Mouse (Mus musculus) stomach, embryonic 14.5 days (tissue): ENCODE results near the gene Rpf2. TPM values are rescaled to one million over a fixed set of nuclear protein-coding genes. Genes with fewer than 3 reads are reported as not detected.
A peak's percentile ranks its signal among the peaks of the same experiment; 100 is the strongest.

Experiments used
- ATAC-seq: fragments of 200-750 bp; cut with Nextera tagmentation; 2 replicates; pipeline ENCODE4 v1.8.0; 2017; ENCODE audit warnings: low read depth, moderate TSS enrichment; ENCODE audit not compliant: insufficient number of reproducible peaks, insufficient read depth, low FRiP score
- H3K27ac ChIP-seq: fragments of 300-500 bp; sonication (generic); 2 replicates; pipeline ENCODE4 v1.5.1; 2014; ENCODE audit warnings: mild to moderate bottlenecking, low read length, moderate library complexity, mixed read lengths
- H3K27me3 ChIP-seq: fragments of 300-500 bp; sonication (generic); 2 replicates; pipeline ENCODE4 v1.6.1; 2014; ENCODE audit warnings: low read length, control low read depth, mixed read lengths; ENCODE audit not compliant: control insufficient read depth, insufficient read depth
- H3K36me3 ChIP-seq: fragments of 300-500 bp; sonication (generic); 2 replicates; pipeline ENCODE4 v1.6.1; 2014; ENCODE audit warnings: mild to moderate bottlenecking, control low read depth, low read length, moderate library complexity, mixed read lengths; ENCODE audit not compliant: control insufficient read depth, insufficient read depth
- H3K4me1 ChIP-seq: fragments of 300-500 bp; sonication (generic); 2 replicates; pipeline ENCODE4 v1.6.1; 2014; ENCODE audit warnings: low read length, control low read depth, mixed read lengths; ENCODE audit not compliant: control insufficient read depth, insufficient read depth
- H3K4me2 ChIP-seq: fragments of 300-500 bp; sonication (generic); replicated peaks from 2 replicates; pipeline ENCODE4 v1.6.1; 2014; ENCODE audit warnings: low read depth, low read length, control low read depth
- H3K4me3 ChIP-seq: fragments of 300-500 bp; sonication (generic); 2 replicates; pipeline ENCODE4 v1.5.1; 2014; ENCODE audit warnings: low read depth, low read length, control low read depth
- H3K9ac ChIP-seq: fragments of 300-500 bp; sonication (generic); replicated peaks from 2 replicates; pipeline ENCODE4 v1.6.1; 2014; ENCODE audit warnings: low read depth, mild to moderate bottlenecking, control low read depth, low read length, moderate library complexity, mixed read lengths
- H3K9me3 ChIP-seq: fragments of 300-500 bp; sonication (generic); 2 replicates; pipeline ENCODE4 v1.6.1; 2016; ENCODE audit warnings: low read depth, low read length, control low read depth; ENCODE audit not compliant: control insufficient read depth
- WGBS: fragments of 180-500 bp; shearing (Covaris S2); extraction: QIAGEN DNeasy Blood & Tissue Kit; methylation state at CpG from one replicate; pipeline ENCODE4 v1.1.7; 2014; 5-methylcytosine and 5-hydroxymethylcytosine counted together
- polyA plus RNA-seq: library from polyadenylated mRNA; unstranded; fragments of >200 nt; fragmentation: Nextera tagmentation; extraction: Ambion mirVana; gene quantifications from 2 replicates; pipeline ENCODE4 v1.2.1, GENCODE M21; 2014

Gene Rpf2
- polyA plus RNA-seq: 54.3 and 57.5 TPM in 2 replicates

- WGBS: 1% methylated on average over 54 of the region's 54 CpGs
- Histone ChIP-seq H3K4me3 (peak within 1 kb of the TSS; percentile 68), H3K36me3 (peaks cover 45% of the 10 kb centered on the region), H3K9me3 (no peaks in the 10 kb centered on the region), H3K4me2 (peak within 1 kb of the TSS; percentile 59), H3K4me1 (peaks cover 4% of the 10 kb centered on the region; the same call in 1 of the 2 replicates), H3K9ac (peak within 1 kb of the TSS; percentile 44), H3K27me3 (no peaks in the 10 kb centered on the region), H3K27ac (peak within 1 kb of the TSS; percentile 49; the same call in 1 of the 2 replicates)
- ATAC-seq: peak; percentile 91
These were observed at the start of gene Rpf2 for GRCm38 (mm10) chr10:40246374-40247165. Rpf2 (minus strand) TSS chr10:40247036.

GRCm38 (mm10) chr10:40292640-40293039 lies 45.8 kb upstream of the Rpf2 start:
- ATAC-seq: no peak
- Histone ChIP-seq H3K27me3 (no peaks in the 10 kb centered on the region), H3K4me1 (no peaks in the 10 kb centered on the region), H3K9me3 (no peaks in the 10 kb centered on the region), H3K4me2 (no peak overlapping the region), H3K27ac (no peak overlapping the region), H3K4me3 (no peak overlapping the region), H3K9ac (no peak overlapping the region), H3K36me3 (peaks cover 25% of the 10 kb centered on the region)
- WGBS: 91% methylated on average over 6 of the region's 6 CpGs

GRCm38 (mm10) chr10:40286767-40287166 lies 39.9 kb upstream of the Rpf2 start:
- Histone ChIP-seq H3K36me3 (peaks cover 32% of the 10 kb centered on the region), H3K4me2 (no peak overlapping the region), H3K9me3 (no peaks in the 10 kb centered on the region), H3K27ac (no peak overlapping the region), H3K27me3 (no peaks in the 10 kb centered on the region), H3K4me1 (no peaks in the 10 kb centered on the region), H3K4me3 (no peak overlapping the region), H3K9ac (no peak overlapping the region)
- no peak for ATAC-seq
- 85% methylated on average over 1 of the region's 1 CpGs for WGBS

GRCm38 (mm10) chr10:40285571-40285970 lies 38.7 kb upstream of the Rpf2 start:
- H3K27me3 ChIP-seq: no peaks in the 10 kb centered on the region
- H3K4me2 ChIP-seq: no peak overlapping the region
- H3K36me3 ChIP-seq: peaks cover 22% of the 10 kb centered on the region
- H3K9ac ChIP-seq: no peak overlapping the region
- no peaks in the 10 kb centered on the region for H3K9me3 ChIP-seq
- H3K4me1 ChIP-seq: no peaks in the 10 kb centered on the region
- ATAC-seq: no peak
- H3K27ac ChIP-seq: no peak overlapping the region
- WGBS: 89% methylated on average over 1 of the region's 1 CpGs
- H3K4me3 ChIP-seq: no peak overlapping the region

- Histone ChIP-seq H3K27me3 (no peaks in the 10 kb centered on the region), H3K36me3 (peaks cover 20% of the 10 kb centered on the region), H3K9ac (no peak overlapping the region), H3K9me3 (no peaks in the 10 kb centered on the region), H3K27ac (no peak overlapping the region), H3K4me2 (no peak overlapping the region), H3K4me3 (no peak overlapping the region), H3K4me1 (no peaks in the 10 kb centered on the region)
- no peak for ATAC-seq
- WGBS: 94% methylated on average over 3 of the region's 3 CpGs
These were observed 38.2 kb upstream of the Rpf2 start for GRCm38 (mm10) chr10:40284997-40285396.

- ATAC-seq: peak; percentile 61
- Histone ChIP-seq H3K27ac (no peak overlapping the region), H3K36me3 (peaks cover 17% of the 10 kb centered on the region), H3K9me3 (no peaks in the 10 kb centered on the region), H3K4me3 (no peak overlapping the region), H3K27me3 (no peaks in the 10 kb centered on the region), H3K4me1 (no peaks in the 10 kb centered on the region), H3K4me2 (no peak overlapping the region), H3K9ac (no peak overlapping the region)
- 87% methylated on average over 10 of the region's 10 CpGs for WGBS
These were observed 37.5 kb upstream of the Rpf2 start for GRCm38 (mm10) chr10:40284179-40284831.

GRCm38 (mm10) chr10:40283636-40284035 lies 36.8 kb upstream of the Rpf2 start:
- Histone ChIP-seq H3K27me3 (no peaks in the 10 kb centered on the region), H3K9me3 (no peaks in the 10 kb centered on the region), H3K36me3 (peaks cover 17% of the 10 kb centered on the region), H3K9ac (no peak overlapping the region), H3K27ac (no peak overlapping the region), H3K4me3 (no peak overlapping the region), H3K4me2 (no peak overlapping the region), H3K4me1 (no peaks in the 10 kb centered on the region)
- 94% methylated on average over 9 of the region's 9 CpGs for WGBS
- ATAC-seq: no peak

GRCm38 (mm10) chr10:40281565-40281964 lies 34.7 kb upstream of the Rpf2 start:
- H3K9me3 ChIP-seq: no peaks in the 10 kb centered on the region
- ATAC-seq: no peak
- 94% methylated on average over 2 of the region's 2 CpGs for WGBS

More at GRCm38 (mm10) chr10:40281565-40281964, 34.7 kb upstream of the Rpf2 start:
- Histone ChIP-seq H3K27me3 (no peaks in the 10 kb centered on the region), H3K9ac (no peak overlapping the region), H3K36me3 (peaks cover 11% of the 10 kb centered on the region; the same call in 1 of the 2 replicates), H3K4me3 (no peak overlapping the region), H3K4me2 (no peak overlapping the region), H3K27ac (no peak overlapping the region), H3K4me1 (no peaks in the 10 kb centered on the region)
